Mouse (Mus musculus): Measurements from ENCODE around the gene Gm47189.
"Not testable (repeated sequence)": the region's sequence is repeated elsewhere in the genome, so short reads cannot be mapped to it uniquely, and the experiment has no call there.

Gene Gm47189

GRCm38 (mm10) chr14:41772341-41772740 lies at the start of gene Gm47189:
Gm47189 (minus strand) TSS chr14:41772441.
- DNase-seq (ENCODE audit: low spot score) = not testable (repeated sequence)

GRCm38 (mm10) chr14:41755931-41756330 lies 16.3 kb downstream of the Gm47189 start:
- not testable (repeated sequence) for DNase-seq (ENCODE audit: low spot score)

GRCm38 (mm10) chr14:41750514-41750913 lies 21.7 kb downstream of the Gm47189 start, which contains the start of gene Gm7929:
Gm7929 (minus strand) TSS chr14:41750614.
- DNase-seq (ENCODE audit: low spot score) = not testable (repeated sequence)

GRCm38 (mm10) chr14:41723437-41723836 lies 48.8 kb downstream of the Gm47189 start:
- not testable (repeated sequence) for DNase-seq (ENCODE audit: low spot score)

- not testable (repeated sequence) for DNase-seq (ENCODE audit: low spot score)
Measured at GRCm38 (mm10) chr14:41717180-41717579, 55.1 kb downstream of the Gm47189 start.

Data from embryo, embryonic 10 days (tissue).